Mouse (Mus musculus) heart, postnatal 0 days (tissue): ENCODE measurements at regions not wholly inside any gene's neighbourhood (a gene's known extent, or its start where the extent isn't known, plus 50 kb on each side); places are given as distances from the start of the nearest gene placed in this dataset.

Source experiments
- ATAC-seq: fragments of 200-750 bp; cut with Nextera tagmentation; 2 replicates; pipeline ENCODE4 v1.8.0; 2017; ENCODE audit warnings: low read depth, moderate number of reproducible peaks, moderate library complexity; ENCODE audit not compliant: insufficient read depth
- DNase-seq: peaks from one replicate; pipeline ENCODE4 v3.0.0-alpha.2; 2016; ENCODE audit warnings: low spot score
- H3K27ac ChIP-seq: fragments of 300-500 bp; sonication (generic); 2 replicates; pipeline ENCODE4 v1.5.1; 2014; ENCODE audit warnings: low read depth, mild to moderate bottlenecking
- H3K27me3 ChIP-seq: fragments of 300-500 bp; sonication (generic); 2 replicates; pipeline ENCODE4 v1.6.1; 2014; ENCODE audit warnings: low read length, mixed read lengths; ENCODE audit not compliant: control insufficient read depth, insufficient read depth
- H3K36me3 ChIP-seq: fragments of 300-500 bp; sonication (generic); replicated peaks from 2 replicates; pipeline ENCODE4 v1.6.1; 2014; ENCODE audit warnings: low read length, mixed read lengths; ENCODE audit not compliant: control insufficient read depth, insufficient read depth
- H3K4me1 ChIP-seq: fragments of 300-500 bp; sonication (generic); 2 replicates; pipeline ENCODE4 v1.6.1; 2014; ENCODE audit warnings: antibody characterized with exemption; ENCODE audit not compliant: control insufficient read depth, insufficient read depth
- H3K4me2 ChIP-seq: fragments of 300-500 bp; sonication (generic); 2 replicates; pipeline ENCODE4 v1.6.1; 2014; ENCODE audit warnings: low read depth, mild to moderate bottlenecking, low read length, moderate library complexity
- H3K4me3 ChIP-seq: fragments of 300-500 bp; sonication (generic); 2 replicates; pipeline ENCODE4 v1.5.1; 2014; ENCODE audit warnings: low read depth, low read length
- H3K9ac ChIP-seq: fragments of 300-500 bp; sonication (generic); replicated peaks from 2 replicates; pipeline ENCODE4 v1.6.1; 2014; ENCODE audit warnings: low read depth, low read length, mixed read lengths
- H3K9me3 ChIP-seq: fragments of 300-500 bp; sonication (generic); replicated peaks from 2 replicates; pipeline ENCODE4 v1.6.1; 2016; ENCODE audit warnings: low read length; ENCODE audit not compliant: control insufficient read depth
- CTCF ChIP-seq: IDR thresholded peaks from 2 replicates; pipeline ENCODE4 v1.5.1; 2016; ENCODE audit warnings: antibody characterized with exemption, control low read depth, low read depth
- EP300 ChIP-seq: IDR thresholded peaks from 2 replicates; pipeline ENCODE4 v1.6.1; 2016; ENCODE audit warnings: antibody characterized with exemption, low read depth
- WGBS: fragments of 180-500 bp; shearing (Covaris S2); extraction: QIAGEN DNeasy Blood & Tissue Kit; methylation state at CpG from one replicate; pipeline ENCODE4 v1.1.7; 2014; 5-methylcytosine and 5-hydroxymethylcytosine counted together

DNA sequence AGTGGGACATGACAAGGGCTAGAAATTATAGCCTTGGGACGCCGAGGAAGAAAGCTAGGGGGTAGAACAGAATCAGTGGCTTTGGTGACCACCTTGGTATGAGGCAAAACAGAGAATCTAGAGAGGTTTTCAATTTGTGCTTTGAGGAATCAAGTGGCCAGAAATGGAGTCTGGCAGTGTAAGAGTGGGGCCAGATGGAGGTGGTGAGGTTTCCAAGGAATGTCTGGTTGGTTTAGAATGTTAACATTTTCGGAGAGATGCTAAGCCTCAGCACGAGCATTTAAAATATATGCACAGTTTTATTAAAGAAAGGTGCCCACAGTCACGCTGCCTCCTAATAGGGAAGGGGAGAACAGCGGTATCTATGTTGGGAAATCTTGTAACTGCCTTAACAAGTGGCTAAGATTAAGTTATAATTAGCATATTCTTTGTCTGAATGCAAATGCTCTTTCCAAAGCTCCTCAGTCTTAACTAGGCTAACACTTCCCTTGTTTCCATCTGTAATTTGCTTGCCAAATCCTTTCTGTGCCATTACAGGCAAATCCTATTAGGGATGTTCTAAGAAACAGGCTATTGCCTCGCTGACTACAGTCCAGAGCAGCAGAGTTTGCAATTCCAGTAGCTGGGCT lies 117.9 kb upstream of the Pbx1 start:
- no peak overlapping the region for H3K4me3 ChIP-seq
- no peaks in the 10 kb centered on the region for H3K36me3 ChIP-seq
- no peak for ATAC-seq
- no peak overlapping the region for H3K4me2 ChIP-seq
- H3K9me3 ChIP-seq: no peaks in the 10 kb centered on the region
- WGBS: 66% methylated on average over 7 of the region's 7 CpGs
- H3K27me3 ChIP-seq: no peaks in the 10 kb centered on the region
- TF ChIP-seq CTCF (no peak), EP300 (no peak)
- no peak overlapping the region for H3K9ac ChIP-seq
- DNase-seq: no peak
- no peak overlapping the region for H3K27ac ChIP-seq
- H3K4me1 ChIP-seq: peaks cover 9% of the 10 kb centered on the region; the same call in 1 of the 2 replicates

DNA sequence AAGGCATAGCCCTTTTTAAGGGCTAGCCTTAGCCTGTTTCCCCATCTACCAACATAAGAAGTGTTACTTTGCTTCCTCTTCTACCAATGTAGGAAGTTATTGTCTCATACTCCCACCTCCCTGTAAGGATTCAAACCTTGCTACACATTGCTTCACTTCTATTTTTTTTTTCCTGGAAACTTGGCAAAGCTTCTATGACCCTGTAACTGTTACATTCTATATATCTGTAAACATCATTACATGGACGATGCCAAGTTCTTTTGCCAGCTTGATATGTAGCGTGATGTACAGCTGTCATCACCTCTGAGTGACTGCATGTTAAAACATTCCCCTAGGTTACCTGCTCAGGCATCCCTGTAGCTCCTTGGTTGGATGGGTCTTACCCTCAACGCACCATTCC lies 114.1 kb upstream of the Pbx1 start:
- no peak for TF ChIP-seq EP300
- no peak for TF ChIP-seq CTCF
- no peaks in the 10 kb centered on the region for H3K36me3 ChIP-seq
- ATAC-seq (no peak), DNase-seq (no peak)
- H3K9ac ChIP-seq: no peak overlapping the region
- H3K9me3 ChIP-seq: no peaks in the 10 kb centered on the region
- WGBS: 80% methylated on average over 3 of the region's 3 CpGs
- no peak overlapping the region for H3K27ac ChIP-seq
- peaks cover 9% of the 10 kb centered on the region; the same call in 1 of the 2 replicates for H3K4me1 ChIP-seq
- no peaks in the 10 kb centered on the region for H3K27me3 ChIP-seq
- H3K4me2 ChIP-seq: no peak overlapping the region
- H3K4me3 ChIP-seq: no peak overlapping the region

DNA sequence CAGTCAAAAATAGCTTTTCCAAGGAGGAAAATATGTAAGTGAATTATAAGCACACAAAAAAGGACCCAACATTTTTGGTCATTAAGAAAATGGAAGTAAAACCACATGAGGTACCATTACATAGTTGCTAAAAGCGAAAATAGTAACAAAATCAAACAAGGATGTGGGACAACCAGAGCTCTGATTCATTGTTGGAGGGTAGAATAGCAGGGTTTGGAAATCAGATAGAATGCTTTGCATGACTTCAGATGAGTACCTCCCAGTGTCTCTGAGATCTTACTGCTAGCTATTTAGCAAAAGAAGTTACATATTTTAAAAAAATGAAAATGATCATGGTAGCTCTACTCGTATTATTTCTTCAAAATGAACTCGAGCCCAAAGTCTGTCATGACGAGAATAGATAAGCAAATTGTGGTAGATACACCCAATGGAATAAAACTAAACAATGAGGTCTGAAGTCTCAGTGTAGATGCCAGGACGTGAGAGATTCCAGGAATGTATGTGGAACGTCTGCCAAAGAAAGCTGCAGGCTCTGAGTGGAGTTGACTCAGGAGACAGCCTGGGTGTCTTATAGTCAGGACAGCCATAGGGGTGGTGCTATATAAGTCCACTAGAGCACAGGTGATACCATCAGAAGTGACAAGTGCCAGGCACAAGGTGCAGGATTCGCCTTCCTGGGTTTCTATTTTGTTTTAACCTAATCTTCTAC lies 113.2 kb upstream of the Pbx1 start:
- Histone ChIP-seq H3K4me3 (no peak overlapping the region), H3K27me3 (no peaks in the 10 kb centered on the region), H3K36me3 (no peaks in the 10 kb centered on the region), H3K27ac (no peak overlapping the region), H3K4me1 (peaks cover 13% of the 10 kb centered on the region; the same call in 1 of the 2 replicates), H3K9ac (no peak overlapping the region), H3K4me2 (no peak overlapping the region), H3K9me3 (no peaks in the 10 kb centered on the region)
- TF ChIP-seq CTCF (no peak), EP300 (no peak)
- ATAC-seq (no peak), DNase-seq (no peak)
- WGBS: 31% methylated on average over 7 of the region's 7 CpGs

DNA sequence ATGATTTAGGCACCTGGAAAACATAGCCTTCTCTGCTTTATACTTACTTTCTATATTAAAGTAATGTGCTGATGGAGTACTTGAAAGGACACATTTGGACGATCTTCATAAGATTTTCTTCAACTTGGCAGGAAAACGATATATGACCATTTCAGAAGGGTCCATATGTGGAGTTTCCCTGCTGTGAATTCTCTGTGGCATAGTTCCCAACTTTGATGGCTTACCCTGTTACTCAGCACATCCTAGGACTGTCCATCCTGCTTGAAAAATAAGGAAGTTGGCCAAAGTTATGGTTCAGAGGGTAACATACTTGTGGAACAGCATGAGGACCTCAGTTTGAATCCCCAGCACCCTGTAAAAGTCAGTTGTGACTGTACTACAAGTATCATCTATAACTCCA lies 109.2 kb upstream of the Pbx1 start:
- Histone ChIP-seq H3K36me3 (no peaks in the 10 kb centered on the region), H3K4me3 (no peak overlapping the region), H3K9me3 (no peaks in the 10 kb centered on the region), H3K4me2 (no peak overlapping the region), H3K4me1 (peaks cover 13% of the 10 kb centered on the region; the same call in 1 of the 2 replicates), H3K27me3 (no peaks in the 10 kb centered on the region), H3K27ac (no peak overlapping the region), H3K9ac (no peak overlapping the region)
- ATAC-seq: no peak
- DNase-seq: no peak
- 70% methylated on average over 2 of the region's 2 CpGs for WGBS
- TF ChIP-seq CTCF (no peak), EP300 (no peak)

DNA sequence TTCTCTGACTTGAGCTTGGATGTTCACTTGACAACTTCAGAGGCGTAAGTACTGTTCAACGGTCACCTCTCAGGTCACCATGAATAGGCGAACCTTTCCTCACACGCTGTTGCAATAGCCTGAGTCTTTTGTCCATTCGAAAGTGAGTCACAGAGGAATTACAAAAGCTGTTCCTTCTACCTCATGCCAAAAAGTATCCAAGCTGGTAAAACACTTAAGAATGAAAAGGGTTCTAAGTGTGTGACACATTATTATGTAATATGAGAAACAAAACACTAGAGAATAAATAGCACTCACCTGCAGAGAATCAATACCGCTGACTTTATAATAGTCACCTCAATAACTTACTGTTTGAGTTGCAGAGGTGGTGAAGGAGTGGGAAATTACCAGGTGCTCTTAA lies 86.0 kb upstream of the Pbx1 start:
- no peak overlapping the region for H3K4me3 ChIP-seq
- H3K4me2 ChIP-seq: no peak overlapping the region
- H3K27me3 ChIP-seq: no peaks in the 10 kb centered on the region
- no peaks in the 10 kb centered on the region for H3K4me1 ChIP-seq
- TF ChIP-seq CTCF: no peak
- TF ChIP-seq EP300: no peak
- DNase-seq (no peak), ATAC-seq (no peak)
- H3K9ac ChIP-seq: no peak overlapping the region
- 86% methylated on average over 6 of the region's 6 CpGs for WGBS
- no peak overlapping the region for H3K27ac ChIP-seq
- no peaks in the 10 kb centered on the region for H3K9me3 ChIP-seq
- no peaks in the 10 kb centered on the region for H3K36me3 ChIP-seq
